Mouse (Mus musculus): ENCODE data around the gene Slfn1.

DNA sequence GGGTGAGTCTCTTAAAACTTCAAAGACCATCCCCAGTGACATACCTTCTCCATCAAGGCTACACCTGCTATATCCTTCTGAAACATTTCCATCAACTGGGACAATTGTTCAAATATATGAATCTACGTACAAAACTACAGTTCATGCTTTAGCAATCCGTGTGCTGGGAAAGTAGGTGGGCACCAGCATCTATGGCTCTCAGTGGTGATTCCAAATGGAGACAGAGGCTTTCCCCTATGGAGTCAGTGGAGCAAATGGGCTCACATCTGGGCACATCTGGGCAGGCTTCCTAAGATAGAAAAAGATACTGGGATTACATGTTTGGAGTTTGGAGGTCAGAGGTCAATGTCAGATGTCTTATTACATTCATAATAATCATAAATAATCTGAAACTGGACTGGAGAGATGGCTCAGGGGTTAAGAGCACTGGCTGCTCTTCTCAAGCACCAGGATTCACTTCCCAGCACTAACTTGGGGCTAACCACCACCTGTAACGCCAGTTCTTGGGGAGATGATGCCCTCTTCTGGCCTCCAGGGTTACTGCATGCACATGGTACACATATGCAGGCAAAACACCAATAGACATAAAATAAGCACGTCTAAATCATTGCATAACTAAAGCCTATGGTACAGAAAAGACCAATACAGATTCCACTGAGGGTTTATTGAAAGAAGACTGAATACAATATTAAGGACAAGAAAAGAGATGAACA is 48.5 kb upstream of the Slfn1 start:
- no peak for TF ChIP-seq CTCF (IDR thresholded peaks at IDR 0.05; ENCODE audit: control insufficient read depth, insufficient read depth, insufficient read length)
- no peak for TF ChIP-seq USF1 (IDR thresholded peaks at IDR 0.05; ENCODE audit: low read depth)
- TF ChIP-seq MAX (IDR thresholded peaks at IDR 0.05): no peak
- TF ChIP-seq MYOG (IDR thresholded peaks at IDR 0.05; ENCODE audit: control insufficient read depth, extremely low read depth, insufficient read length): no peak
- TF ChIP-seq CEBPB (IDR thresholded peaks at IDR 0.05; ENCODE audit: low read depth): no peak
- TF ChIP-seq FOSL1 (IDR thresholded peaks at IDR 0.05; ENCODE audit: insufficient read depth, low read length, poor library complexity, severe bottlenecking): no peak
- no peak for TF ChIP-seq MYOD1 (IDR thresholded peaks at IDR 0.05; ENCODE audit: control insufficient read depth, insufficient read length, low read depth)
